Mouse (Mus musculus) B cell, adult 62 days (primary cell): ENCODE results near the gene Cyp3a16. TPM values are rescaled to one million over a fixed set of nuclear protein-coding genes. Genes with fewer than 3 reads are reported as not detected.

Source experiments
- total RNA-seq: library from RNA; stranded (reverse); gene quantifications from 4 replicates; pipeline ENCODE4 v1.2.4, GENCODE M21; 2023

Gene Cyp3a16
- total RNA-seq, result not detected in 4 replicates

DNA sequence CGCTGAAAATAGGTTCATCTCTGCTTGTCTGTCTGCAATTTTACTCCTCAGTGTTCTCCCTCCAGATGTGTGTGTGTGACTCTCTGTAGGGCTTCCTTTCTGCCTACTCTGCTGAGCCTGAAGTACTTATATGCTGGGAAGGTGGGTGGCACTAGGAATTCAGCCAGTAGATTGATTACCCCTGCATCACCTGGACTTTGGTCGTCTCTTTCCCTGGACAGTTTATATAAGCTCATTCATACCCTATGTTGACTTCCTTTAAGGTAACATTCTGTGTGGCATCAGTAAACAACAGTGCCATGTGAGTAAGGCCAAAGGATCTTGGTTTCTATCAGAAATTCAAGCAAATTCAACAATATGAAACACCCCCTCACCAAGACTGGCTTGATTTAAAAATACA is at the start of gene Cyp3a16:
Gene Cyp3a16, minus strand, starts transcription at position 101 of the 400 bp plus-strand sequence.

Other genes starting within 250 kb of the Cyp3a16 start
- gene Zfp655, start 238.0 kb downstream of the Cyp3a16 start, total RNA-seq, result 73.3 to 88.8 TPM (median 82.3 TPM) in 4 replicates
- 30.8 to 41.1 TPM (median 35.0 TPM) in 4 replicates for gene Zscan25, start 189.2 kb downstream of the Cyp3a16 start, total RNA-seq
- gene Cyp3a57, start 124.4 kb downstream of the Cyp3a16 start, total RNA-seq, result not detected in 4 replicates
- not detected in 4 replicates for gene Cyp3a41b, start 115.0 kb upstream of the Cyp3a16 start, total RNA-seq